Mouse (Mus musculus) myocyte (in vitro differentiated cells): Measurements from ENCODE around the gene Slc12a6.

ENCODE experiments used
- CEBPB ChIP-seq: IDR thresholded peaks from 2 replicates; pipeline ENCODE4 v1.6.1; 2011; ENCODE audit warnings: mild to moderate bottlenecking, moderate library complexity; ENCODE audit not compliant: poor library complexity, insufficient read depth, severe bottlenecking
- E2F4 ChIP-seq: IDR thresholded peaks from one replicate; pipeline ENCODE4 v1.6.1; 2011; ENCODE audit warnings: mild to moderate bottlenecking, control low read depth, moderate library complexity; ENCODE audit not compliant: insufficient read depth
- POLR2A ChIP-seq: IDR thresholded peaks from one replicate; pipeline ENCODE4 v1.6.1; 2011; ENCODE audit warnings: low read depth, mild to moderate bottlenecking, control low read depth, moderate library complexity; ENCODE audit not compliant: insufficient read length
- POLR2AphosphoS2 ChIP-seq: IDR thresholded peaks from one replicate; pipeline ENCODE4 v1.6.1; 2011; ENCODE audit warnings: low read depth, control low read depth; ENCODE audit not compliant: insufficient read length
- TCF12 ChIP-seq: IDR thresholded peaks from one replicate; pipeline ENCODE4 v1.6.1; 2011; ENCODE audit warnings: mild to moderate bottlenecking, control low read depth; ENCODE audit not compliant: poor library complexity, insufficient read depth, severe bottlenecking
- TCF3 ChIP-seq: IDR thresholded peaks from one replicate; pipeline ENCODE4 v1.6.1; 2011; ENCODE audit warnings: low read depth, control low read depth; ENCODE audit not compliant: insufficient read length
- USF1 ChIP-seq: IDR thresholded peaks from one replicate; pipeline ENCODE4 v1.6.1; 2011; ENCODE audit warnings: low read depth, mild to moderate bottlenecking, control low read depth, moderate library complexity

GRCm38 (mm10) chr2:112273474-112273873, 7.8 kb downstream of the Slc12a6 start:
- TF ChIP-seq POLR2AphosphoS2 (no peak), POLR2A (no peak), USF1 (no peak), E2F4 (no peak), CEBPB (no peak), TCF12 (no peak), TCF3 (no peak)
